In genomic region chr2:60601326-60601725, GRCm38 (mm10) we compare ENCODE assay signal across 20 mouse cellular contexts. TPM values are rescaled to one million over a fixed set of nuclear protein-coding genes. Genes with fewer than 3 reads are reported as not detected.
"Had no signal": no experiment of that assay in that cellular context is flagged by ENCODE, and none has a peak within 500 bp of the region (broad histone marks: within the 10 kb centered on the region; RNA-seq: fewer than 3 reads in every experiment).

No protein-coding gene starts in this region.

- H3K36me3 ChIP-seq: midbrain, embryonic 13.5 days; midbrain, embryonic 15.5 days; neural tube, embryonic 13.5 days; neural tube, embryonic 15.5 days had no signal

- H3K4me2 ChIP-seq: lung, embryonic 14.5 days; midbrain, embryonic 11.5 days; midbrain, embryonic 13.5 days; midbrain, embryonic 15.5 days; neural tube, embryonic 13.5 days; neural tube, embryonic 15.5 days had no signal

- ATAC-seq: midbrain, embryonic 13.5 days; midbrain, embryonic 15.5 days had no signal

- H3K9me3 ChIP-seq: megakaryocyte, embryonic 14.5 days; midbrain, embryonic 13.5 days; midbrain, embryonic 15.5 days; neural tube, embryonic 13.5 days; neural tube, embryonic 15.5 days had no signal

- DNase-seq: lung, adult 18-20 months; lung, embryonic 14.5 days; lung, postnatal 10 days; lung, postnatal 36 days; retina, postnatal 1 day; right cerebral cortex, adult 18-20 months; right cerebral cortex, postnatal 25 days; right cerebral cortex, postnatal 4 days; spleen, adult 18-20 months; thymus, adult 18-20 months; thymus, postnatal 14 days; thymus, postnatal 36 days had no signal

- H3K27me3 ChIP-seq: megakaryocyte, embryonic 14.5 days; midbrain, embryonic 13.5 days; midbrain, embryonic 15.5 days; neural tube, embryonic 13.5 days; neural tube, embryonic 15.5 days had no signal

- H3K9ac ChIP-seq: lung, embryonic 14.5 days; midbrain, embryonic 13.5 days; midbrain, embryonic 15.5 days; neural tube, embryonic 13.5 days; neural tube, embryonic 15.5 days had no signal

- H3K4me1 ChIP-seq: megakaryocyte, embryonic 14.5 days; midbrain, embryonic 13.5 days; midbrain, embryonic 15.5 days; neural tube, embryonic 13.5 days; neural tube, embryonic 15.5 days had no signal

- H3K27ac ChIP-seq: macrophage; midbrain, embryonic 13.5 days; midbrain, embryonic 15.5 days; neural tube, embryonic 13.5 days; neural tube, embryonic 15.5 days had no signal

- H3K4me3 ChIP-seq: megakaryocyte, embryonic 14.5 days; midbrain, embryonic 13.5 days; midbrain, embryonic 15.5 days; neural tube, embryonic 13.5 days; neural tube, embryonic 15.5 days had no signal

RNA-seq across cellular contexts. Expression of gene Pla2r1, which starts 48.2 kb away (rescaled TPM):
- total RNA-seq: monocyte, adult 5-6 weeks had no signal
